Mouse (Mus musculus): ENCODE measurements around the gene Mycn.

Gene Mycn

GRCm38 (mm10) chr12:12941661-12942363 is at the start of gene Mycn:
Gene Mycn (minus strand): TSS chr12:12941914.
- no peak for DNase-seq

DNA sequence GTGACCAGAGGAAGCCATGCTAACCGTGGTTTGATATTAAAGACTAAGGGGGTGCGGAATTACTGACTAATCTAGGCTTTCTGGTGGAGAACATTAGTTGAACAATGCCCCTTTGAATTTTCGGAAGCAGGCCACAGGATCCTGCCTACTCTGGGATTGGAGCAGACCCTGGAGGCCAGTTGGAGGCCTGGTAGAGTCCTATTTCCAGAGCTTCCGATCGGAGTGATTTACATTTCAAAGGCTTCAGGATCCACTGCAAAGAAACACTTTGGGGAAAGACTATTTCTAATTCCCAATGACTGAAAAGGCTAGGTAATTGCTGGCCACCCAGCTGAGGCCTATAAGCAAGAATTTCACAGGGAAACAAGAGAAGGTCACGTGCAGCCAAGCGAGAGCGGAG is 45.7 kb upstream of the Mycn start:
- no peak for DNase-seq

DNA sequence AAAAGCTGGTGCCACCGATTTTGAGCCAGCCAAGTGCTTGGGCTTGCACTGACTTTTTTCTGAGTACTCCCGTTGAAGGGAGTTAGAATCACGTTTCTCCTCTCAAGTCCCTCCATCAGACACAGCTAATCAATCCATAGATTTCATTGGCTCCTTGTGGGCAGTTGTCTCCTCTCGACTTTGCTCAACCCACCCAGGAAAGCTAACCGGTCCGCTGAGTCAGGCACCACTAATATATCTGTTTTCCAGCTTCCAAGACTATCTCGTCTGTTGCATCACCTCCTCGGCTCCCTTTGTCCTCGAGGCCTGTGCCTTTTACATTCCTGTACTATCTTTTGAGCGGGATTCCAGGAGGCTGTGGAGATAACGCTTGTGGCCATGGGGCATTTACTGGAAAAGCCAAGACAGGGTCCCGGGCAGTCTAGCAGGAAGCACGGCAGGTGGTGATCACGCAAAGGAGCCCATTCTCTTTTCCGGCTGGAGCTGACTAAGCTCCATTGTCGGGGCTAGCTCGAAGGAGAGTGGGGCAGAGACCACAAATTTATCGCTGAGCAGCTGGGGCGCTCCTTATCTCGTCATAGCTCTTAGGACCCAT is 45.0 kb upstream of the Mycn start:
- DNase-seq = no peak

DNA sequence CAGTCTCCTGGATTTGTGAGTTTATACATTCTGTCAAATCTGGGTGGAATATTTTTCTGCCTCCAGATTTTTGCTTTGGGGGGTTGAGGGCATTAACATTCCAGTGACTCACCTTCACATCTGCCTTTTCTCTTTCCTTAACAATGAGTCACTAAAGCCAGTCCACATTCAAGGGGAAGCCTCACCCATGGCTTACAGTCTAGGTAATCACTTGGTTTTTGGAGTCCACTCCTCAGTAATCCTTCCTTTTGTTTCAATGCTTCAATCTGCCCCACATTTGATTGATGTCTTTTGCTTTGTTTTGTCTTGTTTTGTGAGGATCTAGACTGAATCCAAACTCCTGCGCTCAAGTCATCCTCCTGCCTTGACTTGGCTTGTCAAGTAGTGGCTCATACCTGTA is 41.3 kb upstream of the Mycn start:
- DNase-seq = no peak

DNA sequence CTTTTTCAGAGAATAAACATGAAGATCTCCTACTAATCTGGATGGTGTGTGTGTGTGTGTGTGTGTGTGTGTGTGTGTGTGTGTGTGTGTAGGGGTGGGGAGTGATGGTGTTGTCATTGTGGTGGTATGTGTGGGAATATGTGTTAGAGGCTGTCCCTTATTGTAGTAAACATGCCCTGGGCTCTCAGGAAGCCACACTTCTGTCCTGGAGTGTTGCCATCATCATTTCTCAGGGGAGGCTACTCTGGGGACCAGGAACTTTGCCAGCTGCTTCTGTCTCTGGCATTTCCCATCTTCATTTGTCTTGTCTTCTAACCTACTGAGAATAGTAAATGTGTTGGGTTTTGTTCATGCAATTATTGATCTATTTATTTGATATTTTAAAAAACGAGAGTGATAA is 33.7 kb upstream of the Mycn start:
- DNase-seq = no peak

DNA sequence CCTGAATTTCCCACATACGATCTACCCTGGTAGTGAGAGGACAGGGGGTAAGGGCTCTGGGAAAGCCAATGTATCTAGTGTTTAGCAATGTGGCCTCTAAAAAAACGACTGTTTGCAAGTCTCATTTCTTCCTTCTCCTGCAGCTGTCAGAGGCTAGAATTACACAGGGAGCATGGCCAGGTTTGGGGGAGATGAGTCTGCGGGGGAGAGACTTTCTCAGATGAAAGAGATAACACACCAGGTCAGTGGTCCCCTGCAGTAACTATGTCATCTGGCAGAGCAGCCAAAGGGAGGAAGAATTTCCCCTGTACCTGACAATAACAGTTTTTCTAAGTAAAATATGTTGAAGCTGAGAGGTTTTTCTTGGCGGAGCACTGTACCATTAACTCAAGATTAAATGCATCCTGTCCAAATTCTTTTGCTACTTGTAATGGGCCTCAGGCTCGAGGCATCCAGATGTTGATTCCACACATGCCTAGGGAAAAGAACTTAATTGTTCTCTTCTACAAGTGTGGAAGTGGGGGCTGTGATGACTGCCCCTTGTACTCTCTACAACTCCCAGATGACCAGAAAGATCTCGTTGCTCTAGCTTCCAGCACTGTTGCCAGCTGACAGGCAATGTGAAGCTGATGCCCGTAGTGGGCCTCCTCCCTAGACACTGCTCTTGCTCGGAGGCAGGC is 31.2 kb upstream of the Mycn start:
- DNase-seq = no peak

DNA sequence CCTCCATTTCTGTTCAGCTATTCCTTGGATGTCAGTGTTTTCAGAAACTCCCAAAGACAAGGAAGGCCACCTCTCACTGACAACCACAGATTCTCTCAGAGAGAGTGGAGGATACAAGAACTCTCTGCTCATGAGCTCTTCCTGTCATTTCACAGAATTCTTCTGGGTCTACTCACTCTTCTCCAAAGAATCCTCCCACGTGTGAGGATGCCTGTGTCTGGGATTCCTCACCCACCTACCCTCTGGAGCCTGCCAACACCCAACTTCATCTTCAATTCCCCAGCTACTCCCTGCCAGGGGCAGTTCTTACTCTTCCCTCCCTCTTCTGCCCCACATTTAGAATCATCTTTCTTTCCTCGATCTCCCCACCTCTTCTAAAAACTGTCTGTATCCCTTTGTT is 26.2 kb upstream of the Mycn start:
- no peak for DNase-seq

- no peak for DNase-seq
Observed at GRCm38 (mm10) chr12:12964856-12965255, 23.1 kb upstream of the Mycn start.

- DNase-seq = no peak
Observed at GRCm38 (mm10) chr12:12947606-12948005, 5.9 kb upstream of the Mycn start.

GRCm38 (mm10) chr12:12943288-12943687 is 1.6 kb upstream of the Mycn start:
- no peak for DNase-seq

DNA sequence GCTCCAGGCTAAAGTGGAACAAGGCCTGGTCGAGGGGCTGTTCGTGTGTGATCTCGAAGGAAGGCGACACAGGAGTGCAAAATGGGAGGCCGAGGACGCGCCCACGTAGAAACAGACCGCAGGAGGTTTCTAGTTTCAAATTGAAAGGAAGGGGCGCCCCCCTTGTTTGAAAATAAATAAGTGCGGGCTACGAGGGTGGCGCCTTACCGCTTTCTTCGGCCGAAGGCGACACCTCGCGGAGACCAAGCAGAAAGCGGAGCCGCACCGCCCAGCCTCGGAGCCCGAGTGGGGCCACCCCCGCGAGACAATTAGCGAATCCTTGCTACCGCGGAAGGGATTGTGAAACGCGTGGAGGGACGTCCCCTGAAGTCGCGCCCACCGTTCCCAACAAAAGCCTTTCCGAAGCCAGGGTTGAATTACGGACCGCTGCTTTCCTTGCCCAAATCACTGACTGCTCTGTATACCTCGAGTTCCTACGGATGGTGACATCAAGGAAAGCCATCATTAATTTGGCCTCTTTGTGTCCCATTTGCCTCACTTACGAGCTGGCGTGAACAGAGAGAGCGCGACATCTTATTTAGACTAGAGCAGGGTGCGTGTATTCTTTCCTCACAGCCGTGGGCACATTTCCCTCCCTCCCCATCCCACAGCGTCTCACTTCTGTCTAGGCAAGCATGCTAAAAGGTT is 793 bp upstream of the Mycn start:
- peak; percentile 29 to 60 for DNase-seq

GRCm38 (mm10) chr12:12941129-12941504 is 597 bp downstream of the Mycn start:
- DNase-seq = no peak

GRCm38 (mm10) chr12:12940466-12941128 is 1.1 kb downstream of the Mycn start:
- no peak for DNase-seq

DNA sequence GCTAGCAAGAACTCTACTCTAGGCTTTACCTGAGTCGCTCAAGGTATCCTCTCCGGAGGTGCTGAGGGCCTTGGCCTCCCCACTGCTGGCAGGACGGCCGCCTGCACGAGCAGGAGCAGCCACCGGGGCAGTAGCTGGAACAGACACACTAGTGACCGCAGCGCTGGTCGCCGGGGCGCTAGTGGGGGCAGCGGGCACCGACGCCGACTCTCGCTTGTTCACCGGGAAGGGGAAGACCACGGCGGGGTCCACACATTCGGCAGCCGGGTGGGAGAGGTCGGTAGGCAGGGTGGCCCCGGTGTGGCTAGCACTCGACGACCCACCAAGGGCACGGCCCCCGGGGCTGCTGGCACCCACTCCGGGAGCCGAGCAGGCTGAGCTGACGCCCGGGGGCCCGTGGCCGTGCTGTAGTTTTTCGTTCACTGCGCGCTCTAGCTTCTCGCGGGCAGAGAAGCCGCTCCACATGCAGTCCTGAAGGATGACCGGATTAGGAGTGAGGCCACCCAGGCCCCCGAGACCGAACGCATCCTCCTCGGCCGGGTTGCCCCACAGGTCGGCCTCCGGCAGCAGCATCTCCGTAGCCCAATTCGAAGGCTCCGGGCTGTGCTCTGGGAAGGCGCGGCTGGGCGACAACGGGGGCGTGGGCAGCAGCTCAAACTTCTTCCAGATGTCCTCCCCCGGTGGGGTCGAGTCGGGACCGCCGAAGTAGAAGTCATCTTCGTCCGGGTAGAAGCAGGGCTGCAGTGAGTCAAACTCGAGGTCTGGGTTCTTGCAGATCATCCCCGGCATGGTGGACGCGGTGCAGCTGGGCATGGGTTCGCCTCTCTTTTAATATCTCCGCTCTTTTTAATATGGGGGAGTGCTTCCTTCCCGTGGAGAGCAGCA is 1.9 kb downstream of the Mycn start:
- no peak for DNase-seq

- no peak for DNase-seq
Observed at GRCm38 (mm10) chr12:12938850-12939249, 2.9 kb downstream of the Mycn start.

GRCm38 (mm10) chr12:12938361-12938760 is 3.4 kb downstream of the Mycn start:
- DNase-seq = no peak

DNA sequence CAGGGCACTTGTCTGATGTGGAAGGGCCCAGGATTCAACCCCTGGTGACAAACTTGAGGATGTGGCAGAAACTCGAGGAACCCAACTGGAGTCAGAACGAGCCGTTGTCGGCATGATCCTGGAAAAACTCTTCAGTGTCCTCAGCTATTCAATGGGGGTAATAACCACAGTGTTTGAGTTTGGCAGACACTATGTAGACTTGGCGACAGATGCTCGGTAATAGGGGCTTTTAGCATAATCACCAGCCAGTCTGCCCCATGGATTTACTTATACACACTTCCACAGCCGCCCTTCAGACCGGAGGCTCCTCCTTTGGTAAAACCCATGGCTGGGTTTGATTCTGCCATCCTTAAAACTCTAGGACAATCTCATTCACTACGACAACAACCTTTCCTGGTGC is 4.0 kb downstream of the Mycn start:
- DNase-seq = no peak

DNA sequence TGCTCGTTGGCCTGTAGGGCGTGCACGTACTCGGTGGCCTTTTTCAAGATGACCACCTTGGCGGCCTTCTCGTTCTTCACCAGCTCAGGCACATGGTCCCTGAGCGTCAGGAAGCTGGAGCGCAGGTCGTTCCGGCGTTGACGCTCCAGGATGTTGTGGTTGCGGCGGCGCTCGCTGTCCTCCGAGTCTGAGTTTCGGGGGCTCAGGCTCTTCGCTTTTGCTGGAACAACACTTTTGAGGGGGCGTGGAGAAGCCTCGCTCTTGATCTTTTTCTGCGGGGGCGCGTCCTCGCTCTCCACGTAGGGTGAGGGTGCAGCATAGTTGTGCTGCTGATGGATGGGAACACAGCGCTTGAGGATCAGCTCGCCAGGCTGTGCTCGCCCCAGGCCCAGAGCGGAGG is 4.6 kb downstream of the Mycn start:
- DNase-seq = no peak

GRCm38 (mm10) chr12:12932238-12932637 is 9.5 kb downstream of the Mycn start:
- no peak for DNase-seq

GRCm38 (mm10) chr12:12928239-12928638 is 13.5 kb downstream of the Mycn start:
- no peak for DNase-seq

- no peak for DNase-seq
Observed at GRCm38 (mm10) chr12:12926975-12927527, 14.7 kb downstream of the Mycn start.

DNA sequence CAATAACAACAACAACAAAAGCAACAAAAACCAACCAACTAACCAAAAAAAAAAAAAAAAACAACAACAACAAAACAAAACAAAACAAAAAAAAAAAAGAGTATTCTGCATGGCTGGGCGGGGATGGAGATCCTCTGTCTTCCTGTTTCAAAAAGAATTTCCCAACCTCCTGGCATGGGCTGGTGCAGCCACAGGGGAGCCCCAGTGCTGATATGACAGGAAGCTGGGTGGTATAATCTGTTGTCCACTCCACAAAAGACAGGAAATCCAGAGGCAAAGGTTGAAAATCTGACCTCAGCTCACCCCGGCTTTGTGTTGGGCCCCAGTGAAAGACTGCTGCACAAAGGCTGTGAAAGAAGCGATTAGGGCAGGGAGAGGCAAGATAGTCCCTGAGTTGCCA is 17.3 kb downstream of the Mycn start:
- no peak for DNase-seq
